Mouse (Mus musculus) kidney, postnatal 25 days (tissue): ENCODE results near the gene Zer1.
"Not testable (repeated sequence)": the region's sequence is repeated elsewhere in the genome, so short reads cannot be mapped to it uniquely, and the experiment has no call there.

Source experiments
- DNase-seq, 2 experiments: peaks; one replicate each; pipeline ENCODE4 v3.0.0; 2021; ENCODE audit warnings: mixed read lengths in 2 of 2

The Zer1 gene

DNA sequence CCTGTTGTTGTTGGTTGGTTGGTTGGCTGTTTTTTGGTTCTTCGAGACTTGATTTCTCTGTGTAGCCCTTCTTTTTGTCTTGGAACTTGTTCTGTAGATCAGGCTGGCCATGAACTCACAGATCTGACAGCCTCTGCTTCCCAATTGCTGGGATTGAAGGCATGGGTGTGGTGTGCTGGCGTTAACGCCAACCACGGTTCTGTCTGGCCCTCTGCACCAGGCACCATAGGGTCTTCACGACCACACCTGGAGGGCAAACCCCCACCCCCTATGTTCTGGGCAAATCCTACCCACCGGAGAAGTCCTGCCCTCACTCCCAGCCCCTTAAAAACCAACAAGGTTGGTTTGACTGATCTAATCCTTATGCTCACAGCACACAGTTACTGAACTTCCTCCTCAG lies 47.4 kb downstream of the Zer1 start:
- DNase-seq: no peak

DNA sequence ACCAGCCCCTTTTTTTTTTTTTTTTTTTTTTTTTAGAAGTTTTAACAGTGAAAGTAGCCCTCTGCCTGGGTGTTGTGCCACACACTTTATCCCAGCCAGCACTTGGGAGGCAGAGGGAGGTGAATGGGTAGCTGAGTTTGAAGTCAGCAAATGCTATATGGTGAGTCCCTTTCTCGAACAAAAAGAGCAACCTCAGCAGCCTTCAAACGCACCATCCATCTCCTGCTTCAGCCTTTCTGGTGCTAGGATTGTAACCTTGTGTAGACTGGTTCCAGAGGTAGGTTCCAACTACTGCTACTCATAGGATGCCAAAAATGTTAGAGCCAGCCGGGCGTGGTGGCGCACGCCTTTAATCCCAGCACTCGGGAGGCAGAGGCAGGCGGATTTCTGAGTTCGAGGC lies 47.9 kb downstream of the Zer1 start:
- DNase-seq: no peak

GRCm38 (mm10) chr2:30075625-30076024 lies 48.8 kb downstream of the Zer1 start:
- DNase-seq: no peak

GRCm38 (mm10) chr2:30073285-30073684 lies 51.1 kb downstream of the Zer1 start:
- DNase-seq: no peak

GRCm38 (mm10) chr2:30072875-30073274 lies 51.5 kb downstream of the Zer1 start:
- DNase-seq: no peak

DNA sequence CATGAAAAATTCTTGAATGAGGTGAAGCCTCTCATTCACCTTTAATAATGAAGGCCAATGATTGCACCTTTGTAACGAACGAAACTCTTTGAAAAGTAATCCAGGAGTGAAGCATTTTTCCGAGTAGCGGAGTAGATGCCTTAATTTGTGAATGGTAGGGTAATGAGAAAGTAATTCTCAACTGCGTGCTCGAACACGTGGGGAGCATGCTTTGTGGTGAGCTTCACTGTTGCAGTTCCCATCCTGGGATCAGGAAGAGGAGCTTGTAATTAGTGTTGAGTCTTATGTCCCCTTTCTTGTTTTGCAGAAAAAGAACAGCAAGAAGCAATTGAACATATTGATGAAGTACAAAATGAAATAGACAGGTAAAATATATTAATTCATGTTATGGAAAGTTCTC lies 56.4 kb downstream of the Zer1 start:
- DNase-seq: no peak

- peak; percentile 30 to 71 for DNase-seq
Measured at GRCm38 (mm10) chr2:30067031-30067888, 57.1 kb downstream of the Zer1 start.

GRCm38 (mm10) chr2:30066046-30066901 lies 58.1 kb downstream of the Zer1 start:
- peak; percentile 96 to 99 for DNase-seq

GRCm38 (mm10) chr2:30064298-30064697 lies 60.1 kb downstream of the Zer1 start:
- DNase-seq: no peak

- no peak for DNase-seq
Measured at GRCm38 (mm10) chr2:30063791-30064190, 60.6 kb downstream of the Zer1 start.

DNA sequence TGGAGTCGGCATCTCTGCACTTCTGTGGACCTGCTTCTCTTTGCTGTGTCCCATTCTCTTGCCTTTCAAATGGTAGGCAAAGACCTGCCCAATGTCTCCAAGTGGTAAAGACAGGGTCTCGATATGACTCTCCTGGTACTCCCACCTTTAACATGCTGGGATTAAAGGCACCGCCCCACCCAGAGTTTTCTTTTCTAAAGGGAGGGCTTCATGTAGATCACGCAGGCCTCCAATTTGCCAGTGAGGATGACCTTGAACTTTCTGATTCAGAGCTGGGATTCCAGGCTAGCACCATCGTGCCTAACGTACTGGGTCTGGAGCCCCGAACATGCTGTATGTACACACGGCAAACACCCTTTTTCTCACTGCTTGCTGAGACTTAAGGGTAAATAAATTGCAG lies 61.1 kb downstream of the Zer1 start:
- DNase-seq: no peak

DNA sequence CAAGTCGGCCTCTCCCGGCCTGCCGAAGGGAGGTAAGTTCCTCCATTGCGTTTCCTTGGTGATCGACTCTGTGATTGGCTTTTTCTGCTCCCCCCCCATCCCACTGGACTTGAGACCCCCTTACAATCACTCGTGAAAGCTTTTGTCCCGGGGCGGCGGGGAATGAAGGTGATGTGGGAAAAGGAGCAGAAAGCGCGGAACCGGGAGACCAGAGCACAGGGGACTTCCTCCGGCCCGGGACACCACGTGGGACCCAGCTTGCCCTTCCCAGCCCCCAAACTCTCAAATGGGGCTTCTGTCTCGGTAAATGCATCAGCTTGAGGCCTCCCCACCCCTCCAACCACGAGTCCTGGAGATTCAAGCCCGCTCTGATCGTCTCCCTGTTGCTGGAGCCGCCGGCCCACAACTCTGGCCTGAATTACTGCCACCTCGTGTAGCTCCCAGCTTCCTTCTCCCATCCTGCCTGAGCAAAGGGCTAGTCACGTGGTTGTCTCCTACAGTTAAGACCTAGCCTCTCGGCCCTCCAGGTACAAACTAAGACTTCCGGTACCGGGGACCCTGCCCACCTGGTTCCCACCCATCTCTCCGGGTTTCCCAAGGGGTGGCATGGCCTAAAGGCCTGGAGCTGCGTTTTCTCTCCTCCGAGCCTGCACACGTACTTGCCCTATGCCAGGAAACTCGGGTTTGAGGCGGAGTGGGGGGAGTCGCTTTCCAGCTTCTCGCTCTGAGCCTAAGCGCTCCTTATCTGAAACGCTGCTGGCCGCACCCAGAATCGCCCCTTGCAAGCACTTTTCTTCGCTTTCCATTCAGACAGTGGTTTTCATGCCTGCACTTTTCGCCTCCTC lies 61.9 kb downstream of the Zer1 start:
- peak; percentile 70 to 87 for DNase-seq

- peak; percentile 39 to 67 for DNase-seq
Measured at GRCm38 (mm10) chr2:30061215-30062166, 62.9 kb downstream of the Zer1 start.

DNA sequence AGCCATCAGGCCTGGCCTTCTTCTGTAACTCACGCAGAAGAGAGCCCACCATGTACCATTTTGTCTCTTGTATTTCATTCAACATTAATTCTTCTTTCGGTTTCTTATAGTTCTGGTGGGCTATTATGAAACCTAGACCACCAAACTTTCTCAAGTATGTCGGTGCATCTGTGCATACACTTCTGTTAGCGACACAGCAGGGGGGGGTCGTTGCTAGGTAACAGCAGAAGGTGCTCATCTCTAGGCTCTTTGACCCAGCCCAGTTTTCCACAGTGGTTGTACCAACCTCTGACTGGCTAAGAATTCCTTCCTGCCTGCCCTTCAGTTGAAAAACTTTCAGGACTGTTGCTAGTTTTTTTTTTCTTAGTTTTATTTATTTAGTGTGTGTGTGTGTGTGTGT lies 66.0 kb downstream of the Zer1 start:
- DNase-seq: no peak

- peak in 1 of 2 experiments; percentile 59 for DNase-seq
Measured at GRCm38 (mm10) chr2:30057223-30057904, 67.0 kb downstream of the Zer1 start, which contains the start of gene Set. Gene Set, plus strand, starts transcription at chr2:30057378.

DNA sequence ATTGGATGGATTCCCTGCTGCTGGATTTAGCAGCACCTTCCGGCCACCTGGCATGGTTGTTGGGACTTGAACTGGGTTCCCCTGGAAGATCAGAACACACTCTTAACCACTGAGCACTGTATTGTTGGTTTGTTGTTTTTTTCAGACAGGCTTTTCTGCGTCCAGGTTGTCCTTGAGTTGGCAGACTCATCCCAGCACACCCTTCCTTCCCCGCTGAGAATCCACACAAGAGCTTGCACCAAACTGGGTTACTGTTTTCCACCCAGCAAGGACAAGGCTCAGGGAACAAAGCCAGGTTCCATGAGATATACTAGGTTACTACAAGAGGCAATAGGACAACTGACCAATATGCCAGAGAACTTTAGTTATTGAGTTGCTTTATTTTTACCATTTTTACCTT lies 67.6 kb downstream of the Zer1 start:
- no peak for DNase-seq

DNA sequence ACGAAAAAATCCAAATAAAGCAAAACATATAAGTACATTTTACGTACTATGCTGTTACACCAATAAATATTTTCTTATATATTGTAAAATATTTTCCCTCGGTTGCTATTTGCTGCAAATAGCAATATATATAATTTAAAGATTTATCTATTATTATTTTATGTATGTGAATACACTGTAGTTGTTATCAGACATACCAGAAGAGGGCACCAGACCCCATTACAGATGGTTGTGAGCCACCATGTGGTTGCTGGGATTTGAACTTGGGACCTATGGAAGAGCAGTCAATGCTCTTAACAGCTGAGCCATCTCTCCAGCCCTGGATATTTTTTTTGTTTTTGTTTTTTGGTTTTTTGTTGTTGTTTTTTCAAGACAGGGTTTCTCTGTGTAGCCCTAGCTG lies 69.1 kb downstream of the Zer1 start:
- not testable (repeated sequence) for DNase-seq

GRCm38 (mm10) chr2:30051992-30052761 lies 72.2 kb downstream of the Zer1 start:
- no peak for DNase-seq

GRCm38 (mm10) chr2:30049831-30050230 lies 74.6 kb downstream of the Zer1 start:
- DNase-seq: no peak
